Mouse (Mus musculus): Measurements from ENCODE around the gene Creg2. TPM values are rescaled to one million over a fixed set of nuclear protein-coding genes. Genes with fewer than 3 reads are reported as not detected.

Creg2 gene
- polyA plus RNA-seq, 1 experiment: not detected

- no peak for TF ChIP-seq GATA1 (IDR thresholded peaks at IDR 0.05; ENCODE audit: low read length)
Observed at GRCm38 (mm10) chr1:39666751-39667252, 15.5 kb upstream of the Creg2 start.

GRCm38 (mm10) chr1:39664039-39664625 lies 12.9 kb upstream of the Creg2 start:
- no peak for TF ChIP-seq GATA1 (IDR thresholded peaks at IDR 0.05; ENCODE audit: low read length)

GRCm38 (mm10) chr1:39663050-39663449 lies 11.8 kb upstream of the Creg2 start:
- TF ChIP-seq GATA1 (IDR thresholded peaks at IDR 0.05; ENCODE audit: low read length): no peak

GRCm38 (mm10) chr1:39656976-39657529 lies 5.8 kb upstream of the Creg2 start:
- no peak for TF ChIP-seq GATA1 (IDR thresholded peaks at IDR 0.05; ENCODE audit: low read length)

GRCm38 (mm10) chr1:39653028-39653427 lies 1.8 kb upstream of the Creg2 start:
- TF ChIP-seq GATA1 (IDR thresholded peaks at IDR 0.05; ENCODE audit: low read length): no peak

GRCm38 (mm10) chr1:39650435-39651240 lies 636 bp downstream of the Creg2 start:
- no peak for TF ChIP-seq GATA1 (IDR thresholded peaks at IDR 0.05; ENCODE audit: low read length)

- TF ChIP-seq GATA1 (IDR thresholded peaks at IDR 0.05; ENCODE audit: low read length): no peak
Observed at GRCm38 (mm10) chr1:39649691-39650434, 1.4 kb downstream of the Creg2 start.

GRCm38 (mm10) chr1:39648584-39648983 lies 2.7 kb downstream of the Creg2 start:
- no peak for TF ChIP-seq GATA1 (IDR thresholded peaks at IDR 0.05; ENCODE audit: low read length)

- TF ChIP-seq GATA1 (IDR thresholded peaks at IDR 0.05; ENCODE audit: low read length): no peak
Observed at GRCm38 (mm10) chr1:39645905-39646759, 5.1 kb downstream of the Creg2 start.

- no peak for TF ChIP-seq GATA1 (IDR thresholded peaks at IDR 0.05; ENCODE audit: low read length)
Observed at GRCm38 (mm10) chr1:39644333-39644732, 6.9 kb downstream of the Creg2 start.

GRCm38 (mm10) chr1:39641667-39642066 lies 9.6 kb downstream of the Creg2 start:
- no peak for TF ChIP-seq GATA1 (IDR thresholded peaks at IDR 0.05; ENCODE audit: low read length)

GRCm38 (mm10) chr1:39637139-39637538 lies 14.1 kb downstream of the Creg2 start:
- TF ChIP-seq GATA1 (IDR thresholded peaks at IDR 0.05; ENCODE audit: low read length): no peak

GRCm38 (mm10) chr1:39636660-39637059 lies 14.6 kb downstream of the Creg2 start:
- TF ChIP-seq GATA1 (IDR thresholded peaks at IDR 0.05; ENCODE audit: low read length): no peak

- TF ChIP-seq GATA1 (IDR thresholded peaks at IDR 0.05; ENCODE audit: low read length): no peak
Observed at GRCm38 (mm10) chr1:39636196-39636595, 15.1 kb downstream of the Creg2 start.

GRCm38 (mm10) chr1:39628606-39629005 lies 22.7 kb downstream of the Creg2 start:
- TF ChIP-seq GATA1 (IDR thresholded peaks at IDR 0.05; ENCODE audit: low read length): no peak
